Mouse (Mus musculus): Measurements from ENCODE around the gene Irf4. TPM values are rescaled to one million over a fixed set of nuclear protein-coding genes. Genes with fewer than 3 reads are reported as not detected.

Irf4 gene
- polyA plus RNA-seq, 1 experiment from 2014 or later, result not detected

GRCm38 (mm10) chr13:30723858-30724257, 25.2 kb upstream of the Irf4 start:
- Histone ChIP-seq H3K4me3 (no peak overlapping the region), H3K27me3 (ENCODE audit: low read depth, poor library complexity, severe bottlenecking) (no peaks in the 10 kb centered on the region), H3K36me3 (no peaks in the 10 kb centered on the region), H3K9me3 (replicated peaks) (no peaks in the 10 kb centered on the region), H3K27ac (no peak overlapping the region), H3K4me1 (peaks cover 16% of the 10 kb centered on the region; the same call in 1 of the 2 replicates)
- DNase-seq (ENCODE audit: low spot score), result no peak
- WGBS, result 69% methylated on average over 8 of the region's 8 CpGs

- Histone ChIP-seq H3K4me3 (no peak overlapping the region), H3K36me3 (no peaks in the 10 kb centered on the region), H3K4me1 (peaks cover 9% of the 10 kb centered on the region; the same call in 1 of the 2 replicates), H3K9me3 (replicated peaks) (no peaks in the 10 kb centered on the region), H3K27me3 (ENCODE audit: low read depth, poor library complexity, severe bottlenecking) (no peaks in the 10 kb centered on the region), H3K27ac (no peak overlapping the region)
- DNase-seq (ENCODE audit: low spot score), result no peak
- 40% methylated on average over 7 of the region's 7 CpGs for WGBS
These were observed 24.2 kb upstream of the Irf4 start for GRCm38 (mm10) chr13:30724691-30725271.

DNA sequence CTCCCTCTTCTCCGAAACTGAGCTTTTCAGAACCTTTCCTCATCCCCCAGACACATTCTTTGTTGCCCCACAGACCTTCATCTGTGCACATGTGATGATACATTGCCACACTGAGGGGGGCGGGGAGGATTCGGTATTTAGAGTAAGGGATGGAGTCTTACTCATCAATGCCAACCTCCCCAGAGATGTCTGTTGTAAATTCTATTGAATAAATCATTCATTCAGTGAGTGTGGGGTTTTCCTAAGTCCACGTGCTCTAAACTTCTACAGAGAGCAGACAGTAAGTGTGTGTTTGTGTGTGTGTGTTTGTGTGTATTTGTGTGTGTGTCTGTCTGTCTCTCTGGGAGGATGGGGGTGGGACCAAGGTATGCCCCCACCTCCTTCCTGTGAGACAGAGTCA, 22.1 kb upstream of the Irf4 start:
- 85% methylated on average over 4 of the region's 4 CpGs for WGBS
- H3K36me3 ChIP-seq, result no peaks in the 10 kb centered on the region
- no peak overlapping the region for H3K27ac ChIP-seq
- H3K4me1 ChIP-seq, result peaks cover 9% of the 10 kb centered on the region; the same call in 1 of the 2 replicates
- no peaks in the 10 kb centered on the region for H3K9me3 ChIP-seq (replicated peaks)
- H3K27me3 ChIP-seq (ENCODE audit: low read depth, poor library complexity, severe bottlenecking), result no peaks in the 10 kb centered on the region
- no peak overlapping the region for H3K4me3 ChIP-seq
- DNase-seq (ENCODE audit: low spot score), result no peak

DNA sequence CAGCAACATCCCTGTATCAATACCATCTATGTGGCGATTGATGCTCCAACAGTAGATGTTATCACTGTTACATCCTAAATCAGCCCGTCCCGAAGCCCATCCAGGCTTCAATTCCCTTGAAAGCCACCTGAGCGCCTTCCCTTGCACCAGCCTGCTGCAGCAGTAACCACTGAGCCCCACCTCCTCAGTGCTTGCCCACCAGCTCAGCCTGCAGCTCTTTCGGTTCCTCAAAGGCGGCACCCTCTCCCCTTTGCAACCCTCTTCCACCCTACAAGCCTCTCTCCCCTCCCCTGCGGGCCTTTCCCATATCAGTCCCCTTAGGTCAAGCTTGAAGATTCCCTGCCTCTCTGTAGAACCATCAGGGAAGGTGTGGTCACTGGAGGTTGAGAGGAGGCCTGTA, 20.9 kb upstream of the Irf4 start:
- WGBS, result 94% methylated on average over 7 of the region's 7 CpGs
- Histone ChIP-seq H3K36me3 (no peaks in the 10 kb centered on the region), H3K4me1 (peaks cover 5% of the 10 kb centered on the region; the same call in 1 of the 2 replicates), H3K9me3 (replicated peaks) (no peaks in the 10 kb centered on the region), H3K27me3 (ENCODE audit: low read depth, poor library complexity, severe bottlenecking) (no peaks in the 10 kb centered on the region), H3K4me3 (no peak overlapping the region), H3K27ac (no peak overlapping the region)
- DNase-seq (ENCODE audit: low spot score), result no peak

GRCm38 (mm10) chr13:30729245-30729644, 19.8 kb upstream of the Irf4 start:
- 61% methylated on average over 6 of the region's 6 CpGs for WGBS
- Histone ChIP-seq H3K27ac (no peak overlapping the region), H3K9me3 (replicated peaks) (no peaks in the 10 kb centered on the region), H3K4me1 (peaks cover 5% of the 10 kb centered on the region; the same call in 1 of the 2 replicates), H3K4me3 (no peak overlapping the region), H3K27me3 (ENCODE audit: low read depth, poor library complexity, severe bottlenecking) (no peaks in the 10 kb centered on the region), H3K36me3 (no peaks in the 10 kb centered on the region)
- DNase-seq (ENCODE audit: low spot score), result no peak

DNA sequence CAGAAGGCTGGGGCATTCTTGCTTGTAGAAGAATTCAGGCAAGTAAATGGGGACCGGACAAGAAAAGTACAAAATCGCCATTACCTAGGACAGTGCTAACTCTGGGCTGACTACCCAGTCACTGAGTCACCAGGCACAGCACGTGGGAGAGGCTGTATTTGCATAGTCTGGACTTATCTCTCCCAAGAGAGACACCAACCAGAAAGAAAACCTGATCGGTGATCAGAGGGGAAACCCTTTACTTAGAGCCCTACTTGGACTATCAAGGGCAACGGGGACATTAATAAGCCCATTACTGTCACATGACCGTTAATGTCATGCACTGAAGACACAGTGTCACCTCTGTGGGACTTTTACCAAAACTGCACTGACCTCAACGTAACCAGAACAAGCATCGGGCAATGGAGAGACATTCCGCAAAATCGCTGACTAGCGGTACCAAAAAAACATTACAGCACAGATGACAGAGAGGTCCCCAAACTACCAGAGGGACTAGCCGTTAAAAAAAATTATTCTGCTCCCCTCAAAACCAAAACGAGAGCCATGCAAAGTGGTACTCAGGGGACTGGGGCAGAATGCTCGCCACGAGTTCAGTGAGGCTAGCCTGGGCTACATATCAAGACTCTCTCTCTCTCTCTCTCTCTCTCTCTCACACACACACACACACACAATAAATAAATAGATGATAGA, 18.8 kb upstream of the Irf4 start:
- no peaks in the 10 kb centered on the region for H3K9me3 ChIP-seq (replicated peaks)
- H3K27ac ChIP-seq, result no peak overlapping the region
- peaks cover under 1% of the 10 kb centered on the region; the same call in 1 of the 2 replicates for H3K4me1 ChIP-seq
- H3K27me3 ChIP-seq (ENCODE audit: low read depth, poor library complexity, severe bottlenecking), result no peaks in the 10 kb centered on the region
- H3K36me3 ChIP-seq, result no peaks in the 10 kb centered on the region
- no peak for DNase-seq (ENCODE audit: low spot score)
- WGBS, result 88% methylated on average over 15 of the region's 15 CpGs
- no peak overlapping the region for H3K4me3 ChIP-seq

GRCm38 (mm10) chr13:30732709-30733445, 16.1 kb upstream of the Irf4 start:
- 86% methylated on average over 11 of the region's 11 CpGs for WGBS
- H3K27me3 ChIP-seq (ENCODE audit: low read depth, poor library complexity, severe bottlenecking), result no peaks in the 10 kb centered on the region
- H3K36me3 ChIP-seq, result no peaks in the 10 kb centered on the region
- no peak overlapping the region for H3K27ac ChIP-seq
- no peak for DNase-seq (ENCODE audit: low spot score)
- no peaks in the 10 kb centered on the region for H3K9me3 ChIP-seq (replicated peaks)
- H3K4me3 ChIP-seq, result no peak overlapping the region
- H3K4me1 ChIP-seq, result no peaks in the 10 kb centered on the region

DNA sequence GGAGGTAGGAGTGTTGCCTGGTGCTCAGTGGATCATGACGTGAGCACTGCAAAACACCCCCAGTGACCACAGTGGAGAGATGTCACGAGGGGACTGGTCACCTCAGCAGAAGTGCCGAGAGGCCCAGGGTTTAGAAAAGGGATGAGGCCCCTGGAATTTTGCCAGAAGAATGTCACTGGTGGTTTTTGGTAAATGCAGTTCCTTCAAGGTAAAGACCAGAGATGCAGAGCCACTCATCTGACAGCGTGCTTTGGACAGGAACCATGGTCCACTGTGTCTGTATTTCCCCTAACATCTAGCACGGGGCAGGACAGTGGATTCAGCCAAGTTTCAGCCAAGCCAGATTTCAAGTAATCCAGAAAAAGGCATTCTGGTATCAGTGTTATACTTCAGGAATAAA, 12.3 kb upstream of the Irf4 start:
- no peak overlapping the region for H3K4me3 ChIP-seq
- H3K4me1 ChIP-seq, result no peaks in the 10 kb centered on the region
- H3K9me3 ChIP-seq (replicated peaks), result no peaks in the 10 kb centered on the region
- 93% methylated on average over 5 of the region's 5 CpGs for WGBS
- H3K36me3 ChIP-seq, result no peaks in the 10 kb centered on the region
- H3K27me3 ChIP-seq (ENCODE audit: low read depth, poor library complexity, severe bottlenecking), result no peaks in the 10 kb centered on the region
- no peak overlapping the region for H3K27ac ChIP-seq
- no peak for DNase-seq (ENCODE audit: low spot score)

DNA sequence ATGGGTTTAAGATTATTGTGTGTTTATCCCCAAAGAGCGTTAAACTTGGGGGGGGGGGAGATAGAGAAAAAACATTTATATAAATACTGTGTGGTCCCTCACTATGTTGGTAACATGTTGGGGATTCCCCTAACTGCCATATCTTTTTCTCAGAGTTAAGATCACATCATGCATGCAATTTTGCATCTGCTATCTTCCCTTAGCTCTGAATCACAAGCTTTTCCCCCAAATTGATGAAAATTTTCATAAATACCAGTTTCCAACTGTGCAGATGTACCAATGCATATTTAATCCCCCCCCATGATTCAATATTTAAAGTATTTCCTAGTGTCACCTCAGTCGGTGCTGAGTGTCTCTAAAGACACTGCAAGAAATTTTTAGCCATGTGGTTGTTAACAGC, 11.8 kb upstream of the Irf4 start:
- no peaks in the 10 kb centered on the region for H3K36me3 ChIP-seq
- no peaks in the 10 kb centered on the region for H3K4me1 ChIP-seq
- H3K27me3 ChIP-seq (ENCODE audit: low read depth, poor library complexity, severe bottlenecking), result no peaks in the 10 kb centered on the region
- no peak overlapping the region for H3K4me3 ChIP-seq
- H3K9me3 ChIP-seq (replicated peaks), result no peaks in the 10 kb centered on the region
- H3K27ac ChIP-seq, result no peak overlapping the region
- 91% methylated on average over 2 of the region's 2 CpGs for WGBS
- no peak for DNase-seq (ENCODE audit: low spot score)

GRCm38 (mm10) chr13:30738310-30738840, 10.7 kb upstream of the Irf4 start:
- Histone ChIP-seq H3K27ac (no peak overlapping the region), H3K36me3 (no peaks in the 10 kb centered on the region), H3K4me1 (no peaks in the 10 kb centered on the region), H3K4me3 (no peak overlapping the region), H3K9me3 (replicated peaks) (no peaks in the 10 kb centered on the region), H3K27me3 (ENCODE audit: low read depth, poor library complexity, severe bottlenecking) (no peaks in the 10 kb centered on the region)
- no peak for DNase-seq (ENCODE audit: low spot score)
- WGBS, result 89% methylated on average over 4 of the region's 4 CpGs

GRCm38 (mm10) chr13:30741172-30741571, 7.9 kb upstream of the Irf4 start:
- Histone ChIP-seq H3K4me1 (no peaks in the 10 kb centered on the region), H3K27ac (no peak overlapping the region), H3K27me3 (ENCODE audit: low read depth, poor library complexity, severe bottlenecking) (no peaks in the 10 kb centered on the region), H3K4me3 (no peak overlapping the region), H3K36me3 (no peaks in the 10 kb centered on the region), H3K9me3 (replicated peaks) (no peaks in the 10 kb centered on the region)
- 80% methylated on average over 5 of the region's 5 CpGs for WGBS
- DNase-seq (ENCODE audit: low spot score), result no peak

- Histone ChIP-seq H3K4me1 (no peaks in the 10 kb centered on the region), H3K27me3 (ENCODE audit: low read depth, poor library complexity, severe bottlenecking) (peaks cover 10% of the 10 kb centered on the region), H3K9me3 (replicated peaks) (no peaks in the 10 kb centered on the region), H3K27ac (no peak overlapping the region), H3K4me3 (no peak overlapping the region), H3K36me3 (no peaks in the 10 kb centered on the region)
- WGBS, result 80% methylated on average over 6 of the region's 6 CpGs
- no peak for DNase-seq (ENCODE audit: low spot score)
These were observed 6.5 kb upstream of the Irf4 start for GRCm38 (mm10) chr13:30742411-30742970.

DNA sequence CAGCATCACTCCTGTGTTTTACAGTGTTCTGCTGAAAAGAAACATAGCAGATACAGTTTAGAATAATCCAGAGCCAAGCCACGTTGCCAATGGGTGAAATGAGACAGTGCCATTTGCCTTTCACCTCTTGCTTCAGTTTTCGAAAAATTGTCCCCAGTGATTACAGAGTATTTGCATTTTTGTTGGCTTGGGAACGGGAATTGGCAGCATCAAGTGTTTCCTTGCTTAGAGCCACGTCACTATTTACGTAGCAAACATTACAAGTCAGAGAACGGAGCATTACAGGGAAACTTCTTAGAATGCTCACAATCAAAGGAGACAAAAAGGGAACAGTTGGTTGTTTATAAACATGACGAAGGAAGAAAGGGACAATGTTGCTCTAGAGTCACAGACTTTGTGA, 3.9 kb upstream of the Irf4 start:
- H3K9me3 ChIP-seq (replicated peaks), result no peaks in the 10 kb centered on the region

More for the DNA sequence above, 3.9 kb upstream of the Irf4 start:
- no peak for DNase-seq (ENCODE audit: low spot score)
- no peak overlapping the region for H3K4me3 ChIP-seq
- 79% methylated on average over 7 of the region's 7 CpGs for WGBS
- H3K27me3 ChIP-seq (ENCODE audit: low read depth, poor library complexity, severe bottlenecking), result peaks cover 37% of the 10 kb centered on the region
- no peaks in the 10 kb centered on the region for H3K36me3 ChIP-seq
- H3K27ac ChIP-seq, result no peak overlapping the region
- peaks cover 15% of the 10 kb centered on the region for H3K4me1 ChIP-seq
